Mouse (Mus musculus) embryonic facial prominence, embryonic 14.5 days (tissue): ENCODE data around the gene Tmem120a. TPM values are rescaled to one million over a fixed set of nuclear protein-coding genes. Genes with fewer than 3 reads are reported as not detected.

Experiments used
- ATAC-seq: fragments of 200-750 bp; cut with Nextera tagmentation; 2 replicates; pipeline ENCODE4 v1.8.0; 2017; ENCODE audit warnings: low read depth, moderate number of reproducible peaks, moderate TSS enrichment
- DNase-seq: peaks from one replicate; pipeline ENCODE4 v3.0.0-alpha.2; 2015; ENCODE audit warnings: low spot score
- H3K27ac ChIP-seq: fragments of 300-500 bp; sonication (generic); replicated peaks from 2 replicates; pipeline ENCODE4 v1.5.1; 2014; ENCODE audit warnings: low read depth, mild to moderate bottlenecking, low read length, moderate library complexity
- H3K27me3 ChIP-seq: fragments of 300-500 bp; sonication (generic); replicated peaks from 2 replicates; pipeline ENCODE4 v1.6.1; 2014; ENCODE audit warnings: low read length; ENCODE audit not compliant: control insufficient read depth, insufficient read depth
- H3K36me3 ChIP-seq: fragments of 300-500 bp; sonication (generic); 2 replicates; pipeline ENCODE4 v1.6.1; 2014; ENCODE audit warnings: low read length, mixed read lengths; ENCODE audit not compliant: control insufficient read depth, insufficient read depth
- H3K4me1 ChIP-seq: fragments of 300-500 bp; sonication (generic); 2 replicates; pipeline ENCODE4 v1.6.1; 2014; ENCODE audit warnings: antibody characterized with exemption, low read length; ENCODE audit not compliant: control insufficient read depth, insufficient read depth
- H3K4me2 ChIP-seq: fragments of 300-500 bp; sonication (generic); 2 replicates; pipeline ENCODE4 v1.6.1; 2014; ENCODE audit warnings: low read depth, mild to moderate bottlenecking, low read length, moderate library complexity, mixed read lengths
- H3K4me3 ChIP-seq: fragments of 300-500 bp; sonication (generic); 2 replicates; pipeline ENCODE4 v1.5.1; 2014; ENCODE audit warnings: low read depth, mild to moderate bottlenecking, low read length
- H3K9ac ChIP-seq: fragments of 300-500 bp; sonication (generic); 2 replicates; pipeline ENCODE4 v1.6.1; 2014; ENCODE audit warnings: low read depth, mild to moderate bottlenecking, low read length, moderate library complexity, mixed read lengths
- H3K9me3 ChIP-seq: fragments of 300-500 bp; sonication (generic); 2 replicates; pipeline ENCODE4 v1.6.1; 2016; ENCODE audit warnings: low read length; ENCODE audit not compliant: control insufficient read depth
- WGBS: fragments of 180-500 bp; shearing (Covaris S2); extraction: QIAGEN DNeasy Blood & Tissue Kit; methylation state at CpG from one replicate; pipeline ENCODE4 v1.1.7; 2014; 5-methylcytosine and 5-hydroxymethylcytosine counted together
- polyA plus RNA-seq: library from polyadenylated mRNA; unstranded; fragments of >200 nt; fragmentation: Nextera tagmentation; extraction: Ambion mirVana; gene quantifications from 2 replicates; pipeline ENCODE4 v1.2.1, GENCODE M21; 2014

The Tmem120a gene
- polyA plus RNA-seq, 1 experiment from 2014 or later, result 36.7 TPM

- Histone ChIP-seq H3K9me3 (no peaks in the 10 kb centered on the region), H3K4me2 (no peak overlapping the region), H3K36me3 (peaks cover 36% of the 10 kb centered on the region), H3K27ac (no peak overlapping the region), H3K4me1 (peaks cover 4% of the 10 kb centered on the region; the same call in 1 of the 2 replicates), H3K4me3 (no peak overlapping the region), H3K9ac (no peak overlapping the region), H3K27me3 (no peaks in the 10 kb centered on the region)
- 90% methylated on average over 5 of the region's 5 CpGs for WGBS
- ATAC-seq, result no peak
- no peak for DNase-seq
Observed at GRCm38 (mm10) chr5:135709716-135710115, 34.5 kb downstream of the Tmem120a start.

GRCm38 (mm10) chr5:135707855-135708254, 36.4 kb downstream of the Tmem120a start:
- H3K36me3 ChIP-seq, result peaks cover 44% of the 10 kb centered on the region
- H3K27me3 ChIP-seq, result no peaks in the 10 kb centered on the region
- no peaks in the 10 kb centered on the region; the same call in 1 of the 2 replicates for H3K4me1 ChIP-seq
- 55% methylated on average over 1 of the region's 1 CpGs for WGBS
- H3K9ac ChIP-seq, result no peak overlapping the region
- no peak for ATAC-seq
- no peaks in the 10 kb centered on the region for H3K9me3 ChIP-seq
- no peak overlapping the region for H3K27ac ChIP-seq
- DNase-seq, result no peak
- H3K4me2 ChIP-seq, result no peak overlapping the region
- H3K4me3 ChIP-seq, result no peak overlapping the region

- H3K36me3 ChIP-seq, result peaks cover 44% of the 10 kb centered on the region
- 94% methylated on average over 13 of the region's 13 CpGs for WGBS
Observed at GRCm38 (mm10) chr5:135707039-135707438, 37.2 kb downstream of the Tmem120a start.

GRCm38 (mm10) chr5:135705383-135705782, 38.9 kb downstream of the Tmem120a start:
- no peak overlapping the region for H3K4me2 ChIP-seq
- no peak for ATAC-seq
- H3K4me1 ChIP-seq, result no peaks in the 10 kb centered on the region
- no peaks in the 10 kb centered on the region for H3K27me3 ChIP-seq
- no peak overlapping the region for H3K4me3 ChIP-seq
- 91% methylated on average over 4 of the region's 4 CpGs for WGBS
- no peak overlapping the region for H3K9ac ChIP-seq
- no peak overlapping the region for H3K27ac ChIP-seq
- DNase-seq, result no peak
- peaks cover 44% of the 10 kb centered on the region for H3K36me3 ChIP-seq
- no peaks in the 10 kb centered on the region for H3K9me3 ChIP-seq

More at GRCm38 (mm10) chr5:135707039-135707438, 37.2 kb downstream of the Tmem120a start:
- no peak for DNase-seq
- no peak overlapping the region for H3K9ac ChIP-seq
- ATAC-seq, result no peak
- H3K27ac ChIP-seq, result no peak overlapping the region
- H3K27me3 ChIP-seq, result no peaks in the 10 kb centered on the region
- no peak overlapping the region for H3K4me3 ChIP-seq
- H3K9me3 ChIP-seq, result no peaks in the 10 kb centered on the region
- no peaks in the 10 kb centered on the region for H3K4me1 ChIP-seq
- H3K4me2 ChIP-seq, result no peak overlapping the region

- no peak overlapping the region for H3K27ac ChIP-seq
- H3K4me3 ChIP-seq, result no peak overlapping the region
- 88% methylated on average over 7 of the region's 7 CpGs for WGBS
- ATAC-seq, result no peak
- no peak for DNase-seq
- H3K4me1 ChIP-seq, result no peaks in the 10 kb centered on the region
- no peak overlapping the region for H3K4me2 ChIP-seq
- peaks cover 44% of the 10 kb centered on the region for H3K36me3 ChIP-seq
- no peaks in the 10 kb centered on the region for H3K9me3 ChIP-seq
- H3K27me3 ChIP-seq, result no peaks in the 10 kb centered on the region
- no peak overlapping the region for H3K9ac ChIP-seq
Observed at GRCm38 (mm10) chr5:135703431-135703830, 40.8 kb downstream of the Tmem120a start.

GRCm38 (mm10) chr5:135702682-135703192, 41.5 kb downstream of the Tmem120a start:
- WGBS, result 71% methylated on average over 15 of the region's 15 CpGs
- Histone ChIP-seq H3K4me1 (no peaks in the 10 kb centered on the region), H3K36me3 (peaks cover 40% of the 10 kb centered on the region), H3K27me3 (no peaks in the 10 kb centered on the region), H3K4me2 (no peak overlapping the region), H3K27ac (no peak overlapping the region), H3K4me3 (no peak overlapping the region), H3K9me3 (no peaks in the 10 kb centered on the region), H3K9ac (no peak overlapping the region)
- DNase-seq, result no peak
- no peak for ATAC-seq

GRCm38 (mm10) chr5:135702190-135702589, 42.1 kb downstream of the Tmem120a start:
- no peaks in the 10 kb centered on the region for H3K4me1 ChIP-seq
- no peak overlapping the region for H3K4me3 ChIP-seq
- H3K36me3 ChIP-seq, result peaks cover 34% of the 10 kb centered on the region
- no peak overlapping the region for H3K9ac ChIP-seq
- no peaks in the 10 kb centered on the region for H3K9me3 ChIP-seq
- no peak for ATAC-seq
- no peak overlapping the region for H3K27ac ChIP-seq
- 86% methylated on average over 6 of the region's 6 CpGs for WGBS
- no peaks in the 10 kb centered on the region for H3K27me3 ChIP-seq
- DNase-seq, result no peak
- H3K4me2 ChIP-seq, result no peak overlapping the region

GRCm38 (mm10) chr5:135701601-135702000, 42.6 kb downstream of the Tmem120a start:
- Histone ChIP-seq H3K27me3 (no peaks in the 10 kb centered on the region), H3K36me3 (peaks cover 28% of the 10 kb centered on the region)
- 92% methylated on average over 4 of the region's 4 CpGs for WGBS

GRCm38 (mm10) chr5:135697711-135698111, 46.5 kb downstream of the Tmem120a start:
- 89% methylated on average over 5 of the region's 5 CpGs for WGBS
- no peaks in the 10 kb centered on the region for H3K4me1 ChIP-seq
- no peak overlapping the region for H3K27ac ChIP-seq
- no peak overlapping the region for H3K4me3 ChIP-seq
- H3K27me3 ChIP-seq, result no peaks in the 10 kb centered on the region
- ATAC-seq, result no peak
- 0 out of 2 replicates have a peak, but pooled peaks cover 5% of the 10 kb centered on the region for H3K36me3 ChIP-seq
- H3K9me3 ChIP-seq, result no peaks in the 10 kb centered on the region
- H3K4me2 ChIP-seq, result no peak overlapping the region
- no peak overlapping the region for H3K9ac ChIP-seq
- no peak for DNase-seq

More at GRCm38 (mm10) chr5:135701601-135702000, 42.6 kb downstream of the Tmem120a start:
- no peak for DNase-seq
- no peaks in the 10 kb centered on the region for H3K4me1 ChIP-seq
- no peaks in the 10 kb centered on the region for H3K9me3 ChIP-seq
- ATAC-seq, result no peak
- no peak overlapping the region for H3K4me2 ChIP-seq
- H3K27ac ChIP-seq, result no peak overlapping the region
- no peak overlapping the region for H3K9ac ChIP-seq
- no peak overlapping the region for H3K4me3 ChIP-seq
